Mouse (Mus musculus): ENCODE results near the gene Cdh23.

Gene Cdh23

GRCm38 (mm10) chr10:60272241-60272640, 424.0 kb downstream of the Cdh23 start:
- in situ Hi-C loops (cut with MboI; ENCODE audit: low pct_unique_long_range_greater_than_20kb in 1 of 2, low sequenced_read_pairs in 2 of 2, unreplicated experiment in 1 of 2) = no loop called here

GRCm38 (mm10) chr10:60271015-60271414, 425.3 kb downstream of the Cdh23 start:
- in situ Hi-C loops (cut with MboI; ENCODE audit: low pct_unique_long_range_greater_than_20kb in 1 of 2, low sequenced_read_pairs in 2 of 2, unreplicated experiment in 1 of 2) = no loop called here

- in situ Hi-C loops (cut with MboI; ENCODE audit: low pct_unique_long_range_greater_than_20kb in 1 of 2, low sequenced_read_pairs in 2 of 2, unreplicated experiment in 1 of 2) = no loop called here
Observed at GRCm38 (mm10) chr10:60269141-60270064, 426.9 kb downstream of the Cdh23 start.

GRCm38 (mm10) chr10:60268738-60269137, 427.6 kb downstream of the Cdh23 start:
- in situ Hi-C loops (cut with MboI; ENCODE audit: low pct_unique_long_range_greater_than_20kb in 1 of 2, low sequenced_read_pairs in 2 of 2, unreplicated experiment in 1 of 2) = no loop called here

- in situ Hi-C loops (cut with MboI; ENCODE audit: low pct_unique_long_range_greater_than_20kb in 1 of 2, low sequenced_read_pairs in 2 of 2, unreplicated experiment in 1 of 2) = no loop called here
Observed at GRCm38 (mm10) chr10:60266842-60267401, 429.4 kb downstream of the Cdh23 start.

- in situ Hi-C loops (cut with MboI; ENCODE audit: low pct_unique_long_range_greater_than_20kb in 1 of 2, low sequenced_read_pairs in 2 of 2, unreplicated experiment in 1 of 2) = no loop called here
Observed at GRCm38 (mm10) chr10:60265252-60265651, 431.0 kb downstream of the Cdh23 start.

- in situ Hi-C loops (cut with MboI; ENCODE audit: low pct_unique_long_range_greater_than_20kb in 1 of 2, low sequenced_read_pairs in 2 of 2, unreplicated experiment in 1 of 2) = no loop called here
Observed at GRCm38 (mm10) chr10:60263351-60263750, 432.9 kb downstream of the Cdh23 start.

GRCm38 (mm10) chr10:60262386-60262785, 433.9 kb downstream of the Cdh23 start:
- in situ Hi-C loops (cut with MboI; ENCODE audit: low pct_unique_long_range_greater_than_20kb in 1 of 2, low sequenced_read_pairs in 2 of 2, unreplicated experiment in 1 of 2) = no loop called here

GRCm38 (mm10) chr10:60261530-60261929, 434.8 kb downstream of the Cdh23 start:
- in situ Hi-C loops (cut with MboI; ENCODE audit: low pct_unique_long_range_greater_than_20kb in 1 of 2, low sequenced_read_pairs in 2 of 2, unreplicated experiment in 1 of 2) = no loop called here

- in situ Hi-C loops (cut with MboI; ENCODE audit: low pct_unique_long_range_greater_than_20kb in 1 of 2, low sequenced_read_pairs in 2 of 2, unreplicated experiment in 1 of 2) = no loop called here
Observed at GRCm38 (mm10) chr10:60260557-60261294, 435.6 kb downstream of the Cdh23 start.

GRCm38 (mm10) chr10:60257261-60257825, 438.9 kb downstream of the Cdh23 start:
- in situ Hi-C loops (cut with MboI; ENCODE audit: low pct_unique_long_range_greater_than_20kb in 1 of 2, low sequenced_read_pairs in 2 of 2, unreplicated experiment in 1 of 2) = no loop called here

GRCm38 (mm10) chr10:60256088-60256487, 440.2 kb downstream of the Cdh23 start:
- in situ Hi-C loops (cut with MboI; ENCODE audit: low pct_unique_long_range_greater_than_20kb in 1 of 2, low sequenced_read_pairs in 2 of 2, unreplicated experiment in 1 of 2) = no loop called here

Measured in mouse embryonic stem cell (cell line).